Mouse (Mus musculus): ENCODE results near the gene Ube3b.

DNA sequence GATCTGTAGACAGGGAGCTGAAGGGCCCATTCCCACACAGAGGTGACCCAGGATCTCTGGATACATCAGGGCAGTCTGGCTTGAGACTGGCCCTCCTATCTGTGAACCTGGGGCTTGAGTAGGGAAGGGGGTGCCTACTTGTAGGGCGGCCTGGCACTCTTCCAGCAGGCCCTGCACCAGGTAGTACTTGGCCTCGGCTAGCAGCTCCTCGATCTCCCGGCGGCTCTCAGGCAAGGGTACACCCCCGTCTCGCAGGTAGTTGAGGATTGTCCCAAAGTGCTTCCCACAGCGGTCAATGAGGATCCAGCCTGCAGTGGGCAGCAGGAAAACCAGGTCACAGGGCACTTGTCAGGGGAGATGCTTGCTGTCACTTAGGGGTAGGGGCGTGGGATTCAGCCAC is 10.5 kb upstream of the Ube3b start:
- TF ChIP-seq CTCF (IDR thresholded peaks at IDR 0.05; ENCODE audit: control insufficient read depth, insufficient read depth, insufficient read length) (no peak), CEBPB (IDR thresholded peaks at IDR 0.05; ENCODE audit: low read depth) (no peak), USF1 (IDR thresholded peaks at IDR 0.05; ENCODE audit: low read depth) (no peak), MYOD1 (IDR thresholded peaks at IDR 0.05; ENCODE audit: control insufficient read depth, insufficient read length, low read depth) (no peak), MAX (IDR thresholded peaks at IDR 0.05) (no peak)
